Mouse (Mus musculus) gastrocnemius, adult 2 months (tissue): ENCODE measurements at regions not wholly inside any gene's neighbourhood (a gene's known extent, or its start where the extent isn't known, plus 50 kb on each side); places are given as distances from the start of the nearest gene placed in this dataset.

ENCODE experiments used
- DNase-seq: peaks from one replicate; pipeline ENCODE4 v3.0.0; 2022
- H3K27ac ChIP-seq: fragments of 200-600 bp; 2 replicates; pipeline ENCODE4 v1.8.1; 2022; ENCODE audit warnings: mild to moderate bottlenecking
- H3K4me3 ChIP-seq: fragments of 200-600 bp; 2 replicates; pipeline ENCODE4 v1.8.1; 2022; ENCODE audit warnings: mild to moderate bottlenecking, moderate library complexity
- CTCF ChIP-seq: fragments of 200-600 bp; IDR thresholded peaks from 2 replicates; pipeline ENCODE4 v1.8.1; 2022; ENCODE audit warnings: antibody characterized with exemption, mild to moderate bottlenecking, moderate library complexity
- intact Hi-C: fragments of 180-260 bp; cut with DNase I; formaldehyde crosslinking; loops from one replicate; pipeline ENCODE4 v1.15.1; 2025

DNA sequence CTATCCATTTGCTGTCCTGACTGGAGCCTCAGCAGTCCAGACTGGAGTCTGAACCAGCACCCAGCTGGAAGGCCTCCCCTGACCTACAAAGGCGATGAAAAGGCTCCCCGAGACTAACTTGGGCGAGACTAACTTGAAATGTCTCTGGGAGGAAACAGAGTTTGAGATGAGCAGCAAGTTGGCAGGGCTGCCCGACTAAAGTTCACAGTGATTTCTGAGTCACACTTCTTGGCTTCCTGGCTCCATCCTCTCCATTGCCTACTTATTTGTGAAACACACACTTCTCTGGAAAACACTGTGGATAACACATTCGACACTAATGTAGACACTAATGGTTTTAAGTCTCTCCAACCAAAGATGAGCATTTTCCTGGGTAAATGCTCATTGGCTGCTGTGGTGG, 170.2 kb downstream of the Abhd5 start:
- no peak for DNase-seq
- Histone ChIP-seq H3K4me3 (no peak overlapping the region), H3K27ac (no peak overlapping the region)
- TF ChIP-seq CTCF = no peak
- intact Hi-C loops = no loop called here

DNA sequence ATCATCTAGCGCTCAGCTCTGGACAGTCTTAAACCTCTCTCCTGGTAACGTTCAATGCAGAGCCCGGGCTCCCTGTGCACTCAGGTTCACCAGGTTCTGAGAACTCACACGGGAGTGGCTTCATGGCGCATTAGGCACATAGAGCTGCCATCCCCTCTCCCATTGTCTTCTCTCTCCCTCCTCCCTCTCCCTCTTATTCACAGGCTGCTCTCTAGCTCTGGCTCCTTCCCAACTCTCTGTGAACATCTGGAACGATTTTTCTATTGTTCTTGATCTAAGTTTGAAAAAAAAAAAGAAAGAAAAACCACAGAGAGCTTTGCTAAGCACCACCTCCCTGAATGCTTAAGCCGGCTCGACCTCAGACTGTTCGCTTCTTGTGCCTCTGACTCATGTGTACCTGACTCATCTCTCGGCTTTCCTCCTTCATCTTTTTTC, 174.2 kb downstream of the Abhd5 start:
- Histone ChIP-seq H3K27ac (no peak overlapping the region), H3K4me3 (no peak overlapping the region)
- TF ChIP-seq CTCF = no peak
- intact Hi-C loops = no loop called here
- no peak for DNase-seq

DNA sequence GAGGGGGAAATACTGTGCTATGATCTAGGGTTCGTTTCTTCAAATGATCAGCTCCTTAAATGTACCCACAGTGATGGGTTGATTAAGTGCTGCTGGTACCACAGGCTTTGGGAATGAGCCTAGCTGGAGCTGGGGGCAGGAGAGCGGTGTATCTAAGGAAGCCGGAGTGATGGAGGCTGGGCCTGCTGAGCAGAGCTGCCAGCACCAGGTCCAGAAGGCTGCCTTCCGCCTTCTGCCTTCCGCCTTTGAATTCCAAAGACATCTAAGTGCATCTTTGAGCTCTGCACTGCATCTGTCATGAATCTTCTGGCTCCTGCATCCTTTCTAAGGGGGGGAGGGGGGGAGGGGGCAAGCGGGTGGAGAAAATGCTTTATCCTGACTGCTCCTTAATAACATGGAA, 176.9 kb downstream of the Abhd5 start:
- TF ChIP-seq CTCF = no peak
- intact Hi-C loops = no loop called here
- Histone ChIP-seq H3K4me3 (no peak overlapping the region), H3K27ac (no peak overlapping the region)
- no peak for DNase-seq

DNA sequence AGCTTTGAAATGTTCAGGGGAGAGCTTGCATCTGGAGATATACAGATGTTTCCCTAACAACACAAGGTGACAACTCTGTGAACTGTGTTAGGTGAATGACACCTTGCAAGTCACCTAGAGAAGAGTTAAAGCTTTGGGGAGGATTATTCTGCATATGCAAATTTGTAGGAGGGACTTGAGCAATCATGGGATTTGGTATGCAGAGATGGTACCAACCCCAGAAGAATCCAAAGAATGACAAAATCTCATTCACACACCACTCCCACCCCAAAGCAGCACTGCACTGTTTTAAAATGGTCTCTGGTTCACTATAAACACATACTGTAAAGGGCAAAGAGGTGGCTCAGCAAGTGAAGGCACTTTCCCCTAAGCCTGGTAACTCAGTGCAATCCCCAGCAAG, 178.3 kb downstream of the Abhd5 start:
- TF ChIP-seq CTCF = no peak
- Histone ChIP-seq H3K4me3 (no peak overlapping the region), H3K27ac (no peak overlapping the region)
- intact Hi-C loops = no loop called here
- no peak for DNase-seq

DNA sequence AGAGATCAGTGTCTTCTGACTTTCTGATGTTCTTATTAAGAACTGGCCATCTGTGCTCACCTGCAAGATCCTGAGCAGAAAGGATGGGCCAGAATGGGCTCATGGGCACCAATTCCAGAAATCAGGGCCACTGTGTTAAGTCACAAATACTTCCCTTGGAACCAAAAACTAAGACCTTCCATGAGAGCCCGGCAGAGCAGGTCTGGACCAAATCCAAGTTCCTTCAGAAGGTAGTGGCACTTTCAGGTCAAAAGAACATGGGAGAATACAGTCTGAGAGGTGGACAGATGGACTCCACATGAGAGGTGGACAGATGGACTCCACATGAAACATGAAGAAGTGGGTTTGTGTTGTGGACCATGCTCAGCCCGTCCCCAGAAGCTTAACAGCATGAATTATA, 180.4 kb downstream of the Abhd5 start:
- Histone ChIP-seq H3K27ac (no peak overlapping the region), H3K4me3 (no peak overlapping the region)
- intact Hi-C loops = no loop called here
- TF ChIP-seq CTCF = no peak
- no peak for DNase-seq

DNA sequence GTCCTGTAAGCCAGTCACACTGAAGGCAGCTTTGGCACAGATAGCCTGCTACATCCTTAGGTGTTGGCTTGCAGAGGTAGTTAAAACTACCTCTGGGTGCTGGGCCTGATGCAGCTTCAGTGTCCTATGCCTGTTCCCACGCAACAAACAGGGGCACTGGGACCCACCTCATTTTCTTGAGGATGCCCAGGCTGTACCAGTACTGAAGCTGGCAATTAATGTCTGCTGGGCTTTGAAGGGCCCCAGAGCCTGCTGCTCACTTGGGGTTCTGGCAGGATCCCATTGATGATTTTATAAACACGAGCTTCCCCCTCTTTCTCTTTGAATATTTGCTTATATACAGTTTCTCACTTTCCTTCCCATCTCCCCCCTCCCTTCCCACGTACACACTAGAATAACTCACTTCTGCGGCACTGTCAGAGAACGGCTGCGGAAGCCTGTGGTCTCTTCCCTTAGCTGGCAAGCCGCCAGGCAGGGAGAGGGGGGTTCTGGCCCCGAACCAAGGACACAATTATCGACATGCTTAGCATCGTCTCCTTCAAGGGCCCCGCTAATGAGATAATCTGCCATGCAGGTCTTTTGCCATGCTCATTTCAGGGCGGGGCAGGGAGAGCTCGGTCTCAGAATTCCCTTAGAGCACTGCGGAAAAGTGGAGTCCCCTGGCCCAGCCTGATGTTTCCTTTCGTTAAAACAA, 182.9 kb downstream of the Abhd5 start:
- intact Hi-C loops = no loop called here
- no peak overlapping the region for H3K27ac ChIP-seq
- TF ChIP-seq CTCF = no peak
- H3K4me3 ChIP-seq = no peak overlapping the region
- no peak for DNase-seq

DNA sequence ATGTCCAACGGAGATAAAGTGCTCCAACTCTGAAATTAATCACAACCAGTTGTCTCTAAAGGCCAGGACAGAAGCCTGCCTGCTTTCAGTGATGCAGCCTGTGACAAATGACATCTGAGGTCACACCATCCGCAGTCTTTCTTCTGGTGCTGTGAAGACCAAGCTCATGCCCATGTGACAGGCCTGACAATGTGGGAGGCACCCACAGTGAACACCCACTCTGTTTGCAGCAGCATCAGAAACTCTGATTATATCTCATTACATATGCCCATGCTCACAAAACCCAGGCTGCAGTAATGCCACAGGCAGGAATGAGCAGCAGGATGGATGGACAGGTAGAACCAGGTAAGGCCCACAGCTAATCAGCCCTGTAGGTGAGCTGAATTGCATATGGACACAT, 183.6 kb downstream of the Abhd5 start:
- H3K4me3 ChIP-seq = no peak overlapping the region
- H3K27ac ChIP-seq = no peak overlapping the region
- no peak for DNase-seq
- TF ChIP-seq CTCF = no peak
- intact Hi-C loops = no loop called here

DNA sequence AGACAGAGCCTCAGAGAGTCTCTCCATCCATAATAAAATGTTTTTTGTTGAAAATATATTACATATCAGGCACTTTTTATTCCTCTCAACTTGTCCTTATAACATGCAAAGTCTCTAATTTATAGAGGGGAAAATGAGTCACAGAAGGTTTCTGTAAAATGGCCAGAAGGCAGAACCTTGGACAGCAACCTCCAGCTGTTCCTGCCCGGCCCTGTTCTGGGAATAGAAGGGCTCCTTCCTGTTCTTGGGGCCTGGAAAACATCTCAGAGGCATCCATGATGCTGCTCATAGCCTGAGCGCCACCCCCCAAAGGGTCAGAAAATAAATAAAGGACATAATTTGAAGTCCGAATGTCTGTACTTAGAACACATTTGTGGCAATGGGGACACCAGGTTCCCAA, 188.7 kb downstream of the Abhd5 start:
- DNase-seq = no peak
- H3K27ac ChIP-seq = no peak overlapping the region
- no peak overlapping the region for H3K4me3 ChIP-seq
- TF ChIP-seq CTCF = no peak
- intact Hi-C loops = no loop called here

DNA sequence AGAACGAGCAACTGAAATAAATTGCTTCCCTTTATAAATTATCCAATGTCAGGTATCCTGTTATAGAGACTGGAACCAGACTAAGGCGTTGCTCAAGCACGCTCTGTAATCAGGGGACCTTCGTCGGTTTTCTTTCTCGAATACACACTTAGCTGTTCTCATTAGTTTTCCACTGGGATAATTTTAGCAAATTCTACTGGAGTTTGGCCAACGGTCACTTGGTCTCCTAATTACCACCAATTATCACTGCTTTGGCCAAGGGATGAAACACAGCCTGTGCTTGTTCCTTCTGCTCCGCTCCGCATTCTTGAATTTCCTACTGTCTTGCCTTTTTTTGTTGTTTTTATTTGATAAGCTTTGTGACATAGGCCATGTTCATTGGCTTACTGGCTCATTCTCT, 191.1 kb upstream of the Topaz1 start:
- intact Hi-C loops = no loop called here
- TF ChIP-seq CTCF = no peak
- no peak overlapping the region for H3K4me3 ChIP-seq
- DNase-seq = no peak
- no peak overlapping the region for H3K27ac ChIP-seq

DNA sequence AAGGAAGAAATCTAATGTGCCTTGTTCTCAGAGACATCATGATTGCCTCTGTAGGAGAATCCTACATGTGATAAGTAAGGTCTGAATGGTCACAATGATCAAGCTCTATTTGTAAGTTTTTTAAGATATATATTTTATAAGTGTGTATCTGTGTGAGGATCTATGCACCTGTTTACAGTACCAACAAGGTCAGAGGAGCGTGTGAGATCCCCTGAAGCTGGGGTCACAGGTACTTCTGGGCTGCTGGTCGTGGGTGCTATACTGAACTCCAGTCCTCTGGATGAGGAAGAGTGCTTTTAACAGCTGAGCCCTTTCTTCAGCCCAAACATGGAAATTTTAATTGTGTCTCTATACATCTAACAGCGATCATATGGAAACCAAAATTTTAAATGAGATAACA, 181.1 kb upstream of the Topaz1 start:
- TF ChIP-seq CTCF = no peak
- no peak for DNase-seq
- intact Hi-C loops = no loop called here
- Histone ChIP-seq H3K4me3 (no peak overlapping the region), H3K27ac (no peak overlapping the region)

DNA sequence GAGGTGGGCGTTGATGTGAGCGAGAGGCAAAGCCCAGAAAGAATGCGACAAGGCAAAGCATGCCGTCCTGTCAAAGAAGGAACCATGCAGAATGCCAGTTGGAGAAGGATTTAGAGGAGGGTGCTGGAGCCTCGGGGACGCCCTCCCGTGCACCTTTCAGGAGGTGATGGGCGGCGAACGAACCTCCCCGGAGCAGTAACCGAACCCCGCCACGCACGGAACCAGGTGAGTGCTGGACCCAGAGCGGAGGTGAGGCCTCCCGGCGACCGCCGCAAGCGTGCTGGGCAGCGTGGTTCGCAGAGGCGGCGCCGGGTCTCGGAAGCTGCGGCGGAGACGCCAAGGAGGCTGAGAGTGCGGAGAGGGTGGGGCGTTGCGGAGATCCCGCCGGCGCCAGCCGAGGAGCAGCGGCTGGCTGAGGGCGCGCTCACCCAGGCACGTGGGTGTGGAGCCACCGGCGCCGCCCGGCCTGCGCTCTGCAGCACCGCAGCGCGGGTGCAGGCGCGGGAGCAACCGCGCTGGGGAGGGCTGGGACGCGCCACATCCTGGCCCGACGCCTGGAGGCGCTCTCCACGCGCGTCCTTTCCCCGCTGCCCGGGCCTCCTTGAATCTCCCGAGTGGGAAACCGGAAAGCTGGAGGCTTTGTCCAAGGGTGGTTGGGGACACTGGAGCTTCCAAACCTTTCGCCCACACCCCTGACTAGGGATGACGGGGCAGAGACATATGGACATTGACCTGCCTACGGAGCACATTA, 178.3 kb upstream of the Topaz1 start:
- no peak for TF ChIP-seq CTCF
- intact Hi-C loops = no loop called here

DNA sequence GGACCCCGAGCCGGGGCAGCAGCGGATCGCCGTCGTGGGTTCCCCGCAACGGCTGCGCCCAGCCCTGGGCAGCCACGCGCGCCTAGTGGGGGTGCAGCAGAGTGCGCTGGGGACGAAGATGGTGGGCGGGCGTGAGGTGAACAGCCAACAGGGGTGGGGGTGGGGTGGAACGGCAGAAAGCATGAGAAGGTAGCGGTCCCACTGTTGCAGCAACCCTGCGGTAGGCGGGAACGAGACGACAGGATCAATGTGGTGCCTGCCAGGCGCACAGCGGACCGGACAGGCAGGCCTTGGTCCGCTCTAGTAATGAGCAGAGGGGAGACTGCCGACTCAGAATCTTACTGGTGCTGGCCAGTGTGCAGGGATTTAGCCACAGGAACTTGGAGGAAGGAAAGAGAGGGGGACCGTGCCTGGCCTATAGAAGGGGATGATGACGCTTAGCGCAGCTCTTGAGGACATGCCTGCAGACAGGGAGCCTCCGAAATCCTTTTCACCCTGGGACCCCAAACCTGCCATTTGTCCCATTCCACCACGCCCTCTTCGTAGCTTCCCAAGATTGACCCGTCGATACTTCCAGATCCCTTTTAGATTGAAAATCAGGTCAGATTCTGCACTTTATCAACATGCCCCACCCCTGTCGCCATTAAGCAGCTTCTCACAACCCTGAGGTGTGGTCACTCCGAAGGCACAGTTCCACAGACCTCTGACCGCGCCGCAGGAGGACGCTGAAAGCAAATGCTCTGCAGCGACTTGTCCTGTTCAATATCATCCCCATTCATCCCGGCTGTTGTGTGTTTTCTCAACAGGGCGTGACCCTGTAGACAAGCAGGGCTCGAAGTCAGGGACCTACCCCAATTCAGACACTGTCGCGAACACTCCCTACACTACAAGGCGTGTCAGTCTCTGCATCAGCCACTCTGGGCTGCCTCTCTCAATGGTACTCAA, 177.4 kb upstream of the Topaz1 start:
- DNase-seq = no peak
- no peak overlapping the region for H3K27ac ChIP-seq
- intact Hi-C loops = no loop called here
- no peak overlapping the region for H3K4me3 ChIP-seq
- no peak for TF ChIP-seq CTCF

More for the DNA sequence above, 178.3 kb upstream of the Topaz1 start:
- Histone ChIP-seq H3K4me3 (peak overlapping the region; percentile 37), H3K27ac (no peak overlapping the region)
- no peak for DNase-seq

DNA sequence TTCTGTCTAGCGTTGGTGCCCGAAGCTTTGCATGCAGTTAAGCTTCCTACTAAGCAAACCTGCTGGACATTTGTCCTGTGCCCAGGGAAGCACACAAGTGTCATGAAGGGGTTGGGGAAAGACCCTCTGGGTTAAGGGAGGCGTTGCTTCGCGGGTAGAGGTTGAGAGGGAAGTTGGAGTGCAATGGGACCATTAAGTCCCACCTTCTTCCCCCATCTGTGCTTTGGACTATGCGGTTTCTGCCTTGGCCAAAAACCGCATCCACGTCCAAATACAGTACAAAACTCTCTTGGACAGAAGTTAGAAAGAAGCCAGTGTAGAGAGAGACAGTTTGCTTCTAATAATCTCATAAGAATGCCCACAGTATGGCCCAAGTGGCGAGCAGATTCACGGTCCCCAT, 176.1 kb upstream of the Topaz1 start:
- Histone ChIP-seq H3K27ac (no peak overlapping the region), H3K4me3 (no peak overlapping the region)
- no peak for DNase-seq
- no peak for TF ChIP-seq CTCF
- intact Hi-C loops = no loop called here
